Mouse (Mus musculus) heart, embryonic 12.5 days (tissue): Measurements from ENCODE around the gene Cep131. TPM values are rescaled to one million over a fixed set of nuclear protein-coding genes. Genes with fewer than 3 reads are reported as not detected.

Experiments
- ATAC-seq: fragments of 200-750 bp; cut with Nextera tagmentation; 2 replicates; pipeline ENCODE4 v1.8.0; 2017; ENCODE audit warnings: moderate TSS enrichment, moderate library complexity; ENCODE audit not compliant: insufficient number of reproducible peaks, low FRiP score
- H3K27ac ChIP-seq: fragments of 300-500 bp; sonication (generic); 2 replicates; pipeline ENCODE4 v1.5.1; 2016; ENCODE audit warnings: mild to moderate bottlenecking, moderate library complexity; ENCODE audit not compliant: poor library complexity, severe bottlenecking
- H3K27me3 ChIP-seq: fragments of 300-500 bp; sonication (generic); replicated peaks from 2 replicates; pipeline ENCODE4 v1.6.1; 2016; ENCODE audit warnings: mild to moderate bottlenecking, moderate library complexity
- H3K36me3 ChIP-seq: fragments of 300-500 bp; sonication (generic); 2 replicates; pipeline ENCODE4 v1.6.1; 2016; ENCODE audit warnings: mild to moderate bottlenecking, moderate library complexity
- H3K4me1 ChIP-seq: fragments of 300-500 bp; sonication (generic); replicated peaks from 2 replicates; pipeline ENCODE4 v1.6.1; 2016; ENCODE audit warnings: mild to moderate bottlenecking
- H3K4me2 ChIP-seq: fragments of 300-500 bp; sonication (generic); 2 replicates; pipeline ENCODE4 v1.6.1; 2016; ENCODE audit warnings: mild to moderate bottlenecking, moderate library complexity
- H3K4me3 ChIP-seq: fragments of 300-500 bp; sonication (generic); 2 replicates; pipeline ENCODE4 v1.5.1; 2016; ENCODE audit warnings: mild to moderate bottlenecking
- H3K9ac ChIP-seq: fragments of 300-500 bp; sonication (generic); 2 replicates; pipeline ENCODE4 v1.6.1; 2016; ENCODE audit warnings: mild to moderate bottlenecking, moderate library complexity
- H3K9me3 ChIP-seq: fragments of 300-500 bp; sonication (generic); replicated peaks from 2 replicates; pipeline ENCODE4 v1.6.1; 2016; ENCODE audit warnings: mild to moderate bottlenecking, moderate library complexity
- WGBS: fragments of 180-500 bp; shearing (Covaris S2); methylation state at CpG from one replicate; pipeline ENCODE4 v1.1.7; 2016; 5-methylcytosine and 5-hydroxymethylcytosine counted together
- polyA plus RNA-seq: library from polyadenylated mRNA; unstranded; fragments of >200 nt; fragmentation: Nextera tagmentation; extraction: Ambion mirVana; gene quantifications from 2 replicates; pipeline ENCODE4 v1.2.1, GENCODE M21; 2016

Cep131 gene
- polyA plus RNA-seq: 18.7 and 19.2 TPM in 2 replicates

- peak; percentile 99 for ATAC-seq
- Histone ChIP-seq H3K27ac (peak within 1 kb of the TSS; percentile 72), H3K27me3 (no peaks in the 10 kb centered on the region), H3K9me3 (no peaks in the 10 kb centered on the region), H3K4me3 (peak within 1 kb of the TSS; percentile 95), H3K4me1 (peaks cover 27% of the 10 kb centered on the region), H3K4me2 (peak within 1 kb of the TSS; percentile 87), H3K9ac (peak within 1 kb of the TSS; percentile 96), H3K36me3 (peaks cover 32% of the 10 kb centered on the region)
- WGBS: 0% methylated on average over 42 of the region's 42 CpGs
Observed at GRCm38 (mm10) chr11:120086702-120087152, at the start of gene Cep131. Gene Cep131 (minus strand): TSS chr11:120086827.

- H3K36me3 ChIP-seq: peaks cover 35% of the 10 kb centered on the region
- H3K9ac ChIP-seq: no peak overlapping the region
- 85% methylated on average over 8 of the region's 8 CpGs for whole genome bisulfite sequencing
- H3K27ac ChIP-seq: peak overlapping the region; percentile 87
- H3K27me3 ChIP-seq: no peaks in the 10 kb centered on the region
- H3K4me1 ChIP-seq: peaks cover 66% of the 10 kb centered on the region
- no peak for ATAC-seq
- no peak overlapping the region for H3K4me2 ChIP-seq
- no peak overlapping the region for H3K4me3 ChIP-seq
- H3K9me3 ChIP-seq: no peaks in the 10 kb centered on the region
Observed at GRCm38 (mm10) chr11:120136195-120136594, 49.6 kb upstream of the Cep131 start.

- no peaks in the 10 kb centered on the region for H3K9me3 ChIP-seq
- peak overlapping the region; percentile 87 for H3K27ac ChIP-seq
- H3K4me3 ChIP-seq: no peak overlapping the region
- H3K4me1 ChIP-seq: peaks cover 60% of the 10 kb centered on the region
- H3K27me3 ChIP-seq: no peaks in the 10 kb centered on the region
- H3K4me2 ChIP-seq: no peak overlapping the region
- peaks cover 44% of the 10 kb centered on the region for H3K36me3 ChIP-seq
- H3K9ac ChIP-seq: no peak overlapping the region
- 45% methylated on average over 9 of the region's 9 CpGs for WGBS
- peak; percentile 40; the same call in 1 of the 2 replicates for ATAC-seq
Observed at GRCm38 (mm10) chr11:120134847-120135530, 48.4 kb upstream of the Cep131 start.

- WGBS: 92% methylated on average over 5 of the region's 5 CpGs
- no peak for ATAC-seq
- Histone ChIP-seq H3K36me3 (peaks cover 52% of the 10 kb centered on the region), H3K27me3 (no peaks in the 10 kb centered on the region), H3K27ac (peak overlapping the region; percentile 87; the same call in 1 of the 2 replicates), H3K9me3 (no peaks in the 10 kb centered on the region), H3K4me3 (no peak overlapping the region), H3K4me2 (no peak overlapping the region), H3K4me1 (peaks cover 51% of the 10 kb centered on the region), H3K9ac (no peak overlapping the region)
Observed at GRCm38 (mm10) chr11:120134148-120134547, 47.5 kb upstream of the Cep131 start.

DNA sequence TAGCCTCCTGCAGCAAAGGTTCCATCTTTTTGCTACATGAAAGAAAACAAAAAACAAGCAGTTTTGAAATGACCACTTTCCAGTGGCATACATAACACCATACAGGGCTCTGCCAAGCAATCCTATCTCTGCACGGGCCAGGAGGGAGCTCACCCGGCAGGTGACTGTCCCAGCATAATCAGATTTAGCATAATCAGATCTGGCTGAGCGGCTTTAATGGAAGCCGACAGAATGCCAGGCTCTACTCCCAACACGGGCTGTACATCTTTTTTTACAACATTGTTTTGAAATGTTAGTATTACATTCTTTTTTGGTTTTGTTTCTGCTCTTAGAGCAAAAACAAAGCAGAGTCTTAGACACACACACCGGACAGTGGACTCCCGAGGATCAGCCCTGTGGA, 42.7 kb upstream of the Cep131 start:
- H3K27ac ChIP-seq: no peak overlapping the region
- H3K4me3 ChIP-seq: no peak overlapping the region
- H3K4me2 ChIP-seq: no peak overlapping the region
- no peak overlapping the region for H3K9ac ChIP-seq
- H3K36me3 ChIP-seq: peaks cover 75% of the 10 kb centered on the region
- H3K27me3 ChIP-seq: no peaks in the 10 kb centered on the region
- peaks cover 3% of the 10 kb centered on the region for H3K4me1 ChIP-seq
- H3K9me3 ChIP-seq: no peaks in the 10 kb centered on the region
- 86% methylated on average over 7 of the region's 7 CpGs for WGBS
- ATAC-seq: no peak

DNA sequence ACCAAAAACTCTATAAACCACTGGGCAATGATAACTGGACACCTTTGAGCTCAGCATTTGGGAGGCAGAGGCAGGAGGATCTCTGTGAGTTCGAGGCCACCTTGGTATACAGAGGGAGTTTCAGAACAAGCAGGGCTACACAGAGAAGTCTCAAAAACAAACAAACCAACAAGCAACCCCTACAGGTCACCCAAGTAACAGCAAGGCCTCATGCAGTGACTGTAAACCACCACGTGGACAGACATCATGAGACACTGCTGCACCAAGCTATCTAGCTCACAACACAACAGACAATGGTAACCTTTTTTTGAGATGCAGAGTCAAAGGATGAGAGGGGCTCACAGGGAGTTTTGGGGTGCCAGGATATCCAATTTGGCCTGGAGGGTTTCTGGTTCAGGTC, 40.2 kb upstream of the Cep131 start:
- peaks cover 76% of the 10 kb centered on the region for H3K36me3 ChIP-seq
- H3K4me2 ChIP-seq: no peak overlapping the region
- H3K4me3 ChIP-seq: no peak overlapping the region
- no peaks in the 10 kb centered on the region for H3K27me3 ChIP-seq
- ATAC-seq: no peak
- H3K4me1 ChIP-seq: peaks cover 5% of the 10 kb centered on the region; the same call in 1 of the 2 replicates
- no peak overlapping the region for H3K27ac ChIP-seq
- WGBS: 83% methylated on average over 2 of the region's 2 CpGs
- no peak overlapping the region for H3K9ac ChIP-seq
- H3K9me3 ChIP-seq: no peaks in the 10 kb centered on the region

DNA sequence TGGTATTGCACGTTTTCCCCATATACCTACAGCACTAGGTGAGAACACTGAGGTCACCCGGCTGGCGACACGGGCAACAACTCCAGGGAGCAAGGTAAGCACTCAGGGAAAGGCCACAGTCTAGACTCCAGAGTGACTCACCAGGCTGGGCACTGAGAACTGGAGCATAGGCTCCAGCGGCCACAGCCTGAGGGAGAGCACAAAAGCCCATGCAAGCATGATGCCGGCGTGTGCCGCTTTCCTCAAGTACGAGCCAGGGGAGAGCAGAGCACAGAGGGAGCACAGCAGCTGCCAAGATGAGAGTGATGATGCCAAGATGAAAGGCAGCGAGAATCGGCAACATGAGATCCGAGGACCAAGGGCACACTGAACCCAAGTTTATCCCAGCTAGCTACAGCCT, 35.5 kb upstream of the Cep131 start:
- 83% methylated on average over 12 of the region's 12 CpGs for WGBS
- Histone ChIP-seq H3K36me3 (peaks cover 54% of the 10 kb centered on the region), H3K27ac (no peak overlapping the region), H3K4me3 (no peak overlapping the region), H3K4me2 (no peak overlapping the region), H3K9ac (no peak overlapping the region), H3K27me3 (no peaks in the 10 kb centered on the region), H3K9me3 (no peaks in the 10 kb centered on the region), H3K4me1 (peaks cover 25% of the 10 kb centered on the region)
- ATAC-seq: no peak

GRCm38 (mm10) chr11:120120642-120121420, 34.2 kb upstream of the Cep131 start:
- no peaks in the 10 kb centered on the region for H3K27me3 ChIP-seq
- 83% methylated on average over 17 of the region's 17 CpGs for WGBS
- ATAC-seq: no peak
- H3K36me3 ChIP-seq: peaks cover 58% of the 10 kb centered on the region
- H3K4me3 ChIP-seq: no peak overlapping the region
- H3K4me1 ChIP-seq: peaks cover 25% of the 10 kb centered on the region
- H3K9me3 ChIP-seq: no peaks in the 10 kb centered on the region
- no peak overlapping the region for H3K4me2 ChIP-seq
- no peak overlapping the region for H3K27ac ChIP-seq
- 0 out of 2 replicates have a peak overlapping the region, but pooled peaks have one; percentile 15 for H3K9ac ChIP-seq

DNA sequence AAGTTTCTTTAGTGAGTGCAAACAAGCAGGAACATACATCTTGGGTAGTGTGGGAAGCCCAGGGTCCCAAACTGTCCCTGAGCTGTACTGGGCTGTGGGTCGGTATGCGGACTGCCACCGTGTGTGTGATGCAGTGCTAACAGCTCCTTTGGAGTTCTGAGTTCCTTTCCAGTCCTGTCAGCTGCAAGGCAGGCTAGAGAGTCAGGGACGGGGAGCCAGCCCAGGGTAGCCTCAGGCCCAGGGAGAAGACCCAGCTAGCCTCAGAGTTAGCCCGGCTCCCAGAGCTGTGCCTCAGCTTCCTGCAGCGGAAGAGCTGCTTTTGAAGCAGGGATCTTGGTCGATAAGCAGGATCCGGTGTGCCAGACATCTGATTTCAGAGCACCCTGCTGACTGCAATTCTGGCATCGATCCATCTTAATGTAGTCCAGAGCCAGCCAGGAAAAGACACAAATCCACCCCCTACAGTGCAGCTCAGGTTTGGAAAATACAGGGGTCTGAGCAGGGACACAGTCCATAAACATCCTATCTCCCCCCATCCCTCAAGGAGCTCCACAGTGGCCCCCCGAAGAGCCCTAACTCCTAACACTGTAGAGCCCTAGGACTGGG, 33.4 kb upstream of the Cep131 start:
- H3K36me3 ChIP-seq: peaks cover 61% of the 10 kb centered on the region
- H3K9ac ChIP-seq: 0 out of 2 replicates have a peak overlapping the region, but pooled peaks have one; percentile 15
- WGBS: 61% methylated on average over 10 of the region's 10 CpGs
- peak; percentile 9; the same call in 1 of the 2 replicates for ATAC-seq
- no peak overlapping the region; the same call in 1 of the 2 replicates for H3K27ac ChIP-seq
- no peaks in the 10 kb centered on the region for H3K27me3 ChIP-seq
- H3K9me3 ChIP-seq: no peaks in the 10 kb centered on the region
- H3K4me2 ChIP-seq: no peak overlapping the region
- peaks cover 25% of the 10 kb centered on the region for H3K4me1 ChIP-seq
- H3K4me3 ChIP-seq: no peak overlapping the region

DNA sequence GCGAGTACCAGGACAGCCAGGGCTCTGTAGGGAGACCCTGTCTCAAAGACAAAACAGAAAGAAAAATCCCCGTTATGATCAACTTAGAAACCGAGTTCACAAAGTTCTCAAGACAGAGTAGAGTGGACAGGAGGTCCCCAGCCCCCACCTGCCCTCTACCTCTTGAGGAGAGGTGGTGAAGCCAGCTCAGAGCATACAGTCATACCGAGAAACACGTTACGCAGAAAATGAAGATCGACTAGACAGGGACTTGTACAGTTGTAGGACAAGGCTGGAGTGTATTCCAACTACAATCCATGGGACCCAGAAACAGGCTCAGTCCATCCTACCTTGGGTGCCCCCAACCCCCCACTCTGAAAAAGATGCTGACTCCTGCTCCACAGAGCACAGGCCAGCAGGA, 32.5 kb upstream of the Cep131 start:
- Histone ChIP-seq H3K4me2 (no peak overlapping the region), H3K4me1 (peaks cover 25% of the 10 kb centered on the region), H3K9me3 (no peaks in the 10 kb centered on the region), H3K27ac (no peak overlapping the region), H3K4me3 (no peak overlapping the region), H3K9ac (no peak overlapping the region), H3K27me3 (no peaks in the 10 kb centered on the region), H3K36me3 (peaks cover 70% of the 10 kb centered on the region)
- 92% methylated on average over 7 of the region's 7 CpGs for WGBS
- ATAC-seq: no peak

GRCm38 (mm10) chr11:120117626-120118025, 31.0 kb upstream of the Cep131 start:
- no peaks in the 10 kb centered on the region for H3K27me3 ChIP-seq
- H3K36me3 ChIP-seq: peaks cover 64% of the 10 kb centered on the region
- ATAC-seq: no peak
- H3K4me3 ChIP-seq: no peak overlapping the region
- no peak overlapping the region for H3K4me2 ChIP-seq
- 73% methylated on average over 2 of the region's 2 CpGs for WGBS
- peaks cover 33% of the 10 kb centered on the region for H3K4me1 ChIP-seq
- H3K27ac ChIP-seq: no peak overlapping the region
- no peaks in the 10 kb centered on the region for H3K9me3 ChIP-seq
- H3K9ac ChIP-seq: no peak overlapping the region
